Mouse (Mus musculus): Measurements from ENCODE around the gene Unc13b.

GRCm38 (mm10) chr4:43262821-43263220 lies 204.1 kb downstream of the Unc13b start:
- TF ChIP-seq CTCF (IDR thresholded peaks at IDR 0.05; ENCODE audit: control insufficient read depth, insufficient read depth, insufficient read length) (no peak), MAX (IDR thresholded peaks at IDR 0.05) (no peak), USF1 (IDR thresholded peaks at IDR 0.05; ENCODE audit: low read depth) (no peak), MYOD1 (IDR thresholded peaks at IDR 0.05; ENCODE audit: control insufficient read depth, insufficient read length, low read depth) (no peak)
